Mouse (Mus musculus) kidney, postnatal 36 days (tissue): ENCODE data around the gene 4921511M17Rik.
"Not testable (repeated sequence)": the region's sequence is repeated elsewhere in the genome, so short reads cannot be mapped to it uniquely, and the experiment has no call there.

Source experiments
- DNase-seq, 2 experiments: peaks; one replicate each; pipeline ENCODE4 v3.0.0; 2021 to 2022; ENCODE audit warnings: mixed read lengths in 2 of 2

The 4921511M17Rik gene

DNA sequence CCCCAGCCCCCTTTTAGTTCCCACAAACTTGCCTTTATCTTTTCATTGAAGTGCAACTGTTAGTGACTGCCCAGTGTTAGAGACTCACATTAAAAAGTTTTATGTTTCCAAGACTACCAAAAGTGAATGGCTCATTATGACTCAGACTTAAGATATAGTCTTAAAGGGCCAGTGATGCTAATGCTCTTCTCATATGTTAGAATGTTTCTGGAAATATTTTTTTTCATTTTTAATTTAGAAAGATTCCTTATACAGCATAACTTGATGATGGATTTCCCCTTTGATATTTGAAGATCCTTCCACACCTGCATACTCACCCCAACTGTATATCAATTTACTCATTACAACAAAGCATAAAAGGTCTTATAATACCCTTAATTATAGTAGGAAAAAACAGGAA lies at the start of gene 4921511M17Rik:
Gene 4921511M17Rik, minus strand, starts transcription at position 101 of the 400 bp plus-strand sequence.
- not testable (repeated sequence) for DNase-seq

DNA sequence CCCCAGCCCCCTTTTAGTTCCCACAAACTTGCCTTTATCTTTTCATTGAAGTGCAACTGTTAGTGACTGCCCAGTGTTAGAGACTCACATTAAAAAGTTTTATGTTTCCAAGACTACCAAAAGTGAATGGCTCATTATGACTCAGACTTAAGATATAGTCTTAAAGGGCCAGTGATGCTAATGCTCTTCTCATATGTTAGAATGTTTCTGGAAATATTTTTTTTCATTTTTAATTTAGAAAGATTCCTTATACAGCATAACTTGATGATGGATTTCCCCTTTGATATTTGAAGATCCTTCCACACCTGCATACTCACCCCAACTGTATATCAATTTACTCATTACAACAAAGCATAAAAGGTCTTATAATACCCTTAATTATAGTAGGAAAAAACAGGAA lies 21.3 kb upstream of the 4921511M17Rik start, which contains the start of gene Gm10057:
Gene Gm10057, minus strand, starts transcription at position 101 of the 400 bp plus-strand sequence.
- DNase-seq = not testable (repeated sequence)

DNA sequence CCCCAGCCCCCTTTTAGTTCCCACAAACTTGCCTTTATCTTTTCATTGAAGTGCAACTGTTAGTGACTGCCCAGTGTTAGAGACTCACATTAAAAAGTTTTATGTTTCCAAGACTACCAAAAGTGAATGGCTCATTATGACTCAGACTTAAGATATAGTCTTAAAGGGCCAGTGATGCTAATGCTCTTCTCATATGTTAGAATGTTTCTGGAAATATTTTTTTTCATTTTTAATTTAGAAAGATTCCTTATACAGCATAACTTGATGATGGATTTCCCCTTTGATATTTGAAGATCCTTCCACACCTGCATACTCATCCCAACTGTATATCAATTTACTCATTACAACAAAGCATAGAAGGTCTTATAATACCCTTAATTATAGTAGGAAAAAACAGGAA lies 21.1 kb downstream of the 4921511M17Rik start, which contains the start of gene Samt1:
Gene Samt1, minus strand, starts transcription at position 101 of the 400 bp plus-strand sequence.
- DNase-seq = not testable (repeated sequence)

DNA sequence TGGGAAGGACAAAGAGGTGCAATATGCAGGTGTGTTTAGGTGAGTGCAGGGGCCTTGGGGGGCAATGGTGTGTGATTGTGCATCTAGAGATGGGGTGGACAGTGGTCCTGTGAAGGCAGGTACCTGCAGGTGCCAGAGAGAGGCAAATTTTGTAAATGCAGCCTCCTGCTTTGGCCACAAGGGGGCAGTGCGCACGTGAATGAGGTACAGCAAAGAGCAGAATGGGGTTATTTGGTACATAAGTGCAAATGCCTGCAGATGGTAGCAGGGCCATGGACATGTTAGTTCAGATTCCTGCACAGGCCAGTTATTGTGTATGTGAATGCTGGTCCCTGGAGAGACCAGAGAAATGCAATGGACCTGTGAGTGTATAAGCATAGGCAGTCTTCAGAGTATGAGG lies 56.7 kb downstream of the 4921511M17Rik start:
- not testable (repeated sequence) for DNase-seq

DNA sequence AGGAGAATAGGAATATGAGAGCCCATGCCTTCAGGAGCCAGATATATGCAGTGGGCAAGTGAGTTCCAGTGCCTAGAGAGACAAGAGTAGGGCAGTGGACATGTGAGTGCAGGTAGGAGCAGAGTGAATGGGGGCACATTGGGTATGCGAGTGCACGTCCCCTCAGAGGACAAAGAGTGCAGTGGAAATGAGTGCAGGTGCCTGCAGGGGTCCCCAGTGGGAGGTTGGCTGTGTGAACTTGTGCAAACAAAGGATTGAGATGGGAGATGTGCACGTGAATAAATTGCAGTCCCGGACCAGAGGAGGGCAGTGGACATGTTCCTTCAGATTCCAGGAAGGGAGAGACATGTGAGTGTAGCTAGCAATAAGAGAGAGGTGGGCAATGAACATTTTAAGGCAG lies 57.2 kb downstream of the 4921511M17Rik start:
- not testable (repeated sequence) for DNase-seq

DNA sequence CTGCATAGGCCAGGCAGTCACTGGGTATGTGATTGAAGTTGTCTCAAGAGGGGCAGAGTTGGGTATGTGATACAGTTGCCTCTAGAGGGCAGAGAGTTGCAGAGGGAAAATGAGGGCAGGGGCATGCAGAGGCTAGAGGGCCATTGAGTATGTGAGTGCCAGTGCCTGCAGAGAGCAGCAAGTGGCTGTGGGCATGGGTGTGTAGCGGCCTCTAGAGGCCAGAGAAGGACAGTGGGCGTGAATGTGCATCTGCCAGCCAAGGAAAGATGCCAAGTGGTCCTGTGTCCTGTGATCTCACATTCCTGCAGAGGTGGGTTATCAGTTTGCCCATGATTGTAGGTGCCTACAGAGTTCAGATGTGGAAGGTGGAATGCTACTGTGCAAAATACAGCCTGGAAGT lies 59.2 kb downstream of the 4921511M17Rik start:
- DNase-seq = peak in 1 of 2 experiments; percentile 39
